Mouse (Mus musculus): Measurements from ENCODE around the gene Dld.

GRCm38 (mm10) chr12:31298122-31298521 lies 53.1 kb downstream of the Dld start:
- no peak for TF ChIP-seq GATA1 (IDR thresholded peaks at IDR 0.05; ENCODE audit: borderline replicate concordance, low read length)
- TF ChIP-seq FLI1 (IDR thresholded peaks at IDR 0.05; ENCODE audit: low read length): no peak
